Mouse (Mus musculus): ENCODE measurements around the gene Smim26.

Smim26 gene

DNA sequence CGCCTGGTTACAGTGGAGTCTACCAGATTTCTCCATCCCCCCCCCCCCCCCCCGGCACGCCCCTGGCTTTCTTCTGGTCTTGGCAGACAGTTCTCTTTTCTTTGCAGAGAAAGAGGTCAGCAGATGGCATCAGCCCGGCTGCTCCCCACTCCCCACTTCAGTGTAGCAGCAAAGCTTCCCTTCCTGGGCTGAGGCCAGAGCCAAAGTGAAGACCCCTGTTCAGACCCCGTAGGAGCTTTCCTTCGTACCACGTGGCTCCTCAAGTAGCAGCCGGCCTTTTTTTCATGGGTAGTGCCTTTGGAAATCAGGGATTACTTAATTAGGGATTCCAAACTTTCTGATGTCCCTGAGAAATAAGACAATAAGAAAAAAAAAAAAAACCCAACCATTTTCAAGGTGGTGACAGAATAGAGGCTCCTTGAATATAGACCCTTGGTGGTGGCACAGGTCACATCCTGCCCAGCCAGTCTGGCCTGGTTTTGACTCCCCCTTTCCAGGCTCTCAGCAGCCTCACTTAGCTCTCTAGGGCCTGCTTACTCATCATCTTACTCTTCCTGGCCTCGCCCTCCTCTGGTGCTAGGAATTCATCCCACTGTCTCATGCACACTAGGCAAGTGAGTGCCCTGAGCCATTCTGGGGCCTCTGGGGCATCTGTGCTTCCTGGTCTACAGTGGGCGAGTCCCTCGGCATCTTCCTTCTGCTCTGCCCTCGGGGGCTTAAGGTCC, 44.0 kb downstream of the Smim26 start:
- DNase-seq, result no peak

DNA sequence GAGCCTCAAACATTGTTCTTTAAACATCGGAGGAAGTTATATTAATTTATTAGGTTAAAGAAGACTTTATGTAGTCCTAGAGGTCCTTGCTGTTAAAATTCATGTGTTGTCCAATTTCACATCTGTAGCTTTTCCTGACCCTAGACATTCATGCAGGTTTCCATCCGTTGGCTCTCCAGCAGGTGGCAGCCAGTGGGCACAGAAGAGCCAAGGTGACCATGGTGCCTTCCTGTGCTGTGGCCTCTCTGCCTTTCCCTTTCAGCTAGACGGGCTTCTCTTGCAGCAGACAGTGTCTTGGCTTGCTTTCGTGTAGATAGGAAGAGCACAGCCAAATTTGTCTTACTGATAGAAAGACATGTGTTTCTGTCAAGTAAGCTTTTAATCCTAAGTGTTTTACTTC, 44.9 kb downstream of the Smim26 start:
- no peak for DNase-seq

DNA sequence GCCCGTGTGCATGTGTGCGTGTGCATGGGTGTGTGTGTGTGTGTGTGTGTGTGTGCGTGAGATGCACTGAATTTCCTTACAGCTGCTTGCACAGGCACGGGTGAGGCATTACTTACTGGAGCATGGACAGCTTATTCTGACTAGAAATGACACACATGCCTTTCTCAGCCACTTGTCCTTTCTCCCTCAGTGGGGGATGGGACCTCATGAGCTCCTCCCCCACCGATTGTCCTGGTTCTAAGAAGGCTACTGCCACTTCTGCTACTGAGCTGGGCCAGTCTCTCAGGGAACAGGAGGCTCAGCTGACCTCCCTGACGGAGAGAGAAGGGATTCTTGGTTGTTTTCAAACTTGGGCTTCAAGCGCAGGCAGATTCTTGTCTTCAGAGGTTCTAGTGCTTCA, 46.2 kb downstream of the Smim26 start:
- DNase-seq, result no peak

DNA sequence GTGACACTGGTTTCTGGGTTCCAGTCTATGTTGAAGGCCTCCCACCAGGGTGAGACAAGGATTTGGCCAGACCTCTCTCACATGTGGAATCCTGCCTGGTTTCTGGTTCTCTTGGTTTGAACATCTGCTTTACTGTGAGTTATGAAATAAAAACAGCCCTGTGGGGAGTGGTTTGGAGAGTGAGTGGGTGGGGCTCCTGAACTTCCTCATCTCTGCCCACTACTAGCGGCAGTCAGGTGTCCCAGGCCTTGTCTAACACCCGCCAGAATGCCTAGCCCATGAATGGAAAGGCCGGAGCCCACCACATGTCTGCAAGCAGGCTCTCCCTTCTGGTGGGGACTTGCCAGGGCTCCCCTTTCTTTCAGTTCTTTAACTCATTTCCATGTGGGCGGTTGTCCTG, 48.1 kb downstream of the Smim26 start:
- DNase-seq, result no peak

Data from layer of hippocampus, adult 9-11 months (tissue).